Mouse (Mus musculus) midbrain, embryonic 15.5 days (tissue): ENCODE measurements around the gene Tns3. TPM values are rescaled to one million over a fixed set of nuclear protein-coding genes. Genes with fewer than 3 reads are reported as not detected.

Experiments
- ATAC-seq: fragments of 200-750 bp; cut with Nextera tagmentation; replicated peaks from 2 replicates; pipeline ENCODE4 v1.8.0; 2017; ENCODE audit warnings: moderate TSS enrichment
- H3K27ac ChIP-seq: fragments of 300-500 bp; sonication (generic); 2 replicates; pipeline ENCODE4 v1.5.1; 2015; ENCODE audit warnings: mild to moderate bottlenecking, inconsistent platforms
- H3K27me3 ChIP-seq: fragments of 300-500 bp; sonication (generic); replicated peaks from 2 replicates; pipeline ENCODE4 v1.6.1; 2015; ENCODE audit warnings: inconsistent platforms
- H3K36me3 ChIP-seq: fragments of 300-500 bp; sonication (generic); replicated peaks from 2 replicates; pipeline ENCODE4 v1.6.1; 2015; ENCODE audit warnings: inconsistent platforms
- H3K4me1 ChIP-seq: fragments of 300-500 bp; sonication (generic); 2 replicates; pipeline ENCODE4 v1.6.1; 2015; ENCODE audit warnings: inconsistent platforms
- H3K4me2 ChIP-seq: fragments of 300-500 bp; sonication (generic); 2 replicates; pipeline ENCODE4 v1.6.1; 2015; ENCODE audit warnings: inconsistent platforms, mild to moderate bottlenecking, moderate library complexity
- H3K4me3 ChIP-seq: fragments of 300-500 bp; sonication (generic); 2 replicates; pipeline ENCODE4 v1.5.1; 2015; ENCODE audit warnings: mild to moderate bottlenecking, inconsistent platforms
- H3K9ac ChIP-seq: fragments of 300-500 bp; sonication (generic); 2 replicates; pipeline ENCODE4 v1.6.1; 2015; ENCODE audit warnings: mild to moderate bottlenecking, inconsistent platforms
- H3K9me3 ChIP-seq: fragments of 300-500 bp; sonication (generic); 2 replicates; pipeline ENCODE4 v1.6.1; 2016; ENCODE audit warnings: inconsistent platforms
- WGBS: fragments of 180-500 bp; shearing (Covaris S2); methylation state at CpG from one replicate; pipeline ENCODE4 v1.1.7; 2015; ENCODE audit warnings: mixed read lengths; 5-methylcytosine and 5-hydroxymethylcytosine counted together
- polyA plus RNA-seq: library from polyadenylated mRNA; unstranded; fragments of >200 nt; fragmentation: Nextera tagmentation; extraction: Ambion mirVana; gene quantifications from 2 replicates; pipeline ENCODE4 v1.2.1, GENCODE M21; 2015

The Tns3 gene
- polyA plus RNA-seq, 1 experiment from 2014 or later = 6.1 TPM

DNA sequence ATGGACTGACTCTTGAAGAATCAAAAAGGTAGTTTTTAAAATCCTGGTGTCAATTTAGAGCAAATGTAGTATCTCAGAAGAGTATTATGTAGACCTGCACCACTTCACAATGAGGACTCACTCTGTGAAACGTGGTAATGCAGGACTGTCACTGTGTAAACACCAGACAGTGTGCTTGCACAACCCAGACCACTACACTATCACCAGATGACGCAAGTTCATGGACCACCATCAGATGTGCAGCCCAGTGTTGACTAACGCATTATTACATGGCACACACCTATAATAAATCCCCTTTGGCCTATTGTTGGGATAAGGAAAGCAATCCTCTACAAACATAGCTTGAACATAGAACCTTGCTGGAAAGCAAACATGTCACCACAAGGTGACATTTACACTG, 71.2 kb downstream of the Tns3 start:
- 84% methylated on average over 3 of the region's 3 CpGs for WGBS
- Histone ChIP-seq H3K36me3 (no peaks in the 10 kb centered on the region), H3K27ac (no peak overlapping the region), H3K4me1 (no peaks in the 10 kb centered on the region), H3K4me2 (no peak overlapping the region), H3K9me3 (no peaks in the 10 kb centered on the region), H3K4me3 (no peak overlapping the region), H3K27me3 (no peaks in the 10 kb centered on the region), H3K9ac (no peak overlapping the region)
- ATAC-seq = no peak

DNA sequence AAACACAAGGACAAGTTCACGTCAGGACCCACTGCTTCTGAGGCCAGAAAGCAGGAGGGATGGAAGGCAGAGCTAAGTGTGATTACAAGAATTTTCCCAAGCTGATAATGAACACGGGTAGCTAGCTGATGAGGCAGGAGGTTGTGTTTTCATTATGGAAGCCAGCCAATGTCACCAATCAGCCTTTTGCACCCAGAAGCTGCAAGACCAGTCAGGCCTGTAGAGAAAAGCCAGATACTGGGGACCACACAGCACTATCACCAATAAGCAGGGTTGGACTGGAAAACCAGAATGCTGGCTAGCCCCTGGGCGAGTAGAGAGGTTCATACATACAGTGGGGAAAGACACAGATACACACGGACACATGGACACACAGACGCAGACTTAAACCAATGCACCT, 73.1 kb downstream of the Tns3 start:
- Histone ChIP-seq H3K27me3 (no peaks in the 10 kb centered on the region), H3K4me2 (no peak overlapping the region), H3K4me1 (no peaks in the 10 kb centered on the region), H3K9ac (no peak overlapping the region), H3K27ac (no peak overlapping the region), H3K36me3 (no peaks in the 10 kb centered on the region), H3K4me3 (no peak overlapping the region), H3K9me3 (no peaks in the 10 kb centered on the region)
- ATAC-seq = no peak
- WGBS = 93% methylated on average over 5 of the region's 5 CpGs

DNA sequence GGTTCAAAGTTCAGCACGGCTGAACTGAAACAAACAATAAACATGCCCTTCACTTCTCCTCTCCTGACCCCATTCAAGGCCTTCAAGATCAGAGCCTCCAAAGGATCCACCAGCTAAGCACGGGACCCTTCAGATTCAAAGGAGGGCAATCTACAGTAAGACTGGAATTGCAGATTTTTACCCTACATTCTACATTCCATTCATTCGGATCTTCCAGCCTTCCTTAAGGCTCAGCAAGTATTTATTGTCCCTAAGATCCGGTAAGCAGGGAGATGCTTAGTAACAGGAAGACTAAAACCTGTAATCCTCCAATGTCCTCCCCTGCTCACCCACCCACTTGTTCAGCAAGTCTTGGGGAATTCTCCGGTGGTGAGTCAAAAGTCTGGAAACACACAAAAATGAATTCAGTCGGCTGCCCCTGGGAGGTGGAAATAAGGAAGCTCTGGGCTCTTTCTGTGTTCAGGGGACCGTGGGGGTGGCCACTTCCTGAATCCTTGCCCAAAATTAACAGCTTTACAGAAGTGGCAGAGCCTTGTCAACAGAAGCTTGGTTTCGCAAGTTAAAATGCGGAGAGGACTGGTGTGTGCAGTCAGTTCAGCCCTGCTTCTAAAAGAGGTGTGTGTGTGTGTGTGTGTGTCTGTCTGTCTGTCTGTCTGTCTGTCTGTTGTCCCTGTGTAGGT, 75.0 kb downstream of the Tns3 start:
- Histone ChIP-seq H3K9me3 (no peaks in the 10 kb centered on the region), H3K9ac (no peak overlapping the region), H3K4me1 (peaks cover 6% of the 10 kb centered on the region; the same call in 1 of the 2 replicates), H3K27ac (no peak overlapping the region), H3K4me3 (no peak overlapping the region), H3K36me3 (no peaks in the 10 kb centered on the region), H3K27me3 (no peaks in the 10 kb centered on the region), H3K4me2 (no peak overlapping the region)
- no peak for ATAC-seq
- WGBS = 69% methylated on average over 9 of the region's 9 CpGs

DNA sequence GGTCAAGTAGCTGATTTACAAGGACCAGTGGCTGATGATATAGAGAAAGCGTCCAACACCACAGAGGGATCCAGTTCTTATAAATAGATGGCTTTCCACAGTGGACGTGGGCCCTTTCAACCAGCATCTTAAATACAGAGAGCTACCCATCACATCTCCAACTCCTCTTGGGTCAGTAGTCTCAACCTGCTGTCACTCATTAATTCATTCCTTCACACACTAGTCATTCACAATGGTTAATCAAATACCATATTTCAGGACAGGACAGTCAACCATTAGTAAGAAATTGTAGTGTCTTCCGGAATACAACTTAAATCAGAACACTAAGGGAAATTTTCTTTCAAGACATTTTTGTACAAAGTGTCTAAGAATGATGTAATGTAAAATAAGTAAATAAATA, 76.4 kb downstream of the Tns3 start:
- no peaks in the 10 kb centered on the region for H3K36me3 ChIP-seq
- no peak overlapping the region for H3K9ac ChIP-seq
- no peaks in the 10 kb centered on the region for H3K27me3 ChIP-seq
- H3K4me2 ChIP-seq = no peak overlapping the region
- H3K27ac ChIP-seq = no peak overlapping the region
- ATAC-seq = no peak
- H3K9me3 ChIP-seq = no peaks in the 10 kb centered on the region
- H3K4me3 ChIP-seq = no peak overlapping the region
- H3K4me1 ChIP-seq = peaks cover 6% of the 10 kb centered on the region; the same call in 1 of the 2 replicates
- 95% methylated on average over 3 of the region's 3 CpGs for WGBS

DNA sequence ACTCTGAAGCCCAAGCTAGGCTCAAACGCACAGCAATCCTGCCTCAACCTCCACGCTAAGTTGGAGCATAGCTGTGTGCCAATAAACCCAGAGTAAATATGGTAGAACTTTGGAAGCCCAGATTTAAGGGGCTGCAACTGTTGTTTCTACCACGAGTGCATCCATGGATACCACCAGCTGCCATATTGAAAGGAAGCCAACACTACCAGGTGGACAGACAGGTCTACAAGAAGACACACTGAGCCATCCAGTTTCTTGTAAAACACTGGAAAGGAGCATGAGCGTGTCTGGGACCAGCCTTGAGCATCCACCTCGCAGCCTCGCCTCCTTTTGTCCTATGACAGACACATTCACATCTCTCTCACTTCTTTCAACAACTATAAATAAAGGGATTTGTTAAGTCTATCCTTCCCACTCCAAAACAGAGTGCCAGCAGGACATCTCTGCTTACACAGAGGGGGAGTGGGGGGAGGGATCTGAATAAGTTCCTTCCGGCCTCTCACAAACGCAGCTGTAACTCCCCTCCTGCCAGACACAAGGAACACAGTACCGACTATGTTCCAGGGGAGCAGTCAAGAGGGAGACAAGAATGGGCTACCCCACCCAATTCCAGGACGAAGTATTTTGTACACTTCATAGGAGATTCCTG, 77.2 kb downstream of the Tns3 start:
- Histone ChIP-seq H3K9me3 (no peaks in the 10 kb centered on the region), H3K4me2 (no peak overlapping the region), H3K9ac (no peak overlapping the region), H3K36me3 (no peaks in the 10 kb centered on the region), H3K4me3 (no peak overlapping the region), H3K4me1 (peaks cover 6% of the 10 kb centered on the region; the same call in 1 of the 2 replicates), H3K27ac (no peak overlapping the region), H3K27me3 (no peaks in the 10 kb centered on the region)
- 36% methylated on average over 10 of the region's 10 CpGs for WGBS
- ATAC-seq = no peak

DNA sequence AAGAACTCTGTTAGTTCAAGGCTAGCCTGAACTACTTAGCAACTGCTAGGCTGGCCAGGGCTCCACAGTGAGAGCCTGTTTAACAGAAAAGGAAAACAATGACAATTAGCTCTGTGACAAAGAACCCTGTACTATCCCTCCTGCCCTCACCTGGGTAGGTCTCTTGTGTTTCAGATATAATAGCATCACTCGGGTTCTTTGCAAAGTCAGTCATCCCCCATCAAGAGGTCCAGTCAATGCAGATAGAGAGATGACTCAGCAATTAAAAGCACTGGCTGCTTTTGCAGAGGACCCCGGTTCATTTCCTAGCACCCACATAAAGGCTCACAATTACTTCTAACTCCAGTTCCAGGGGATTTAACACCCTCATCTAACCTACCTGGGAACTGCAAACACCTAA, 78.0 kb downstream of the Tns3 start:
- Histone ChIP-seq H3K4me2 (no peak overlapping the region), H3K27ac (no peak overlapping the region), H3K4me3 (no peak overlapping the region), H3K9ac (no peak overlapping the region), H3K27me3 (no peaks in the 10 kb centered on the region), H3K4me1 (peaks cover 6% of the 10 kb centered on the region; the same call in 1 of the 2 replicates), H3K9me3 (no peaks in the 10 kb centered on the region), H3K36me3 (no peaks in the 10 kb centered on the region)
- WGBS = 78% methylated on average over 2 of the region's 2 CpGs
- ATAC-seq = no peak

DNA sequence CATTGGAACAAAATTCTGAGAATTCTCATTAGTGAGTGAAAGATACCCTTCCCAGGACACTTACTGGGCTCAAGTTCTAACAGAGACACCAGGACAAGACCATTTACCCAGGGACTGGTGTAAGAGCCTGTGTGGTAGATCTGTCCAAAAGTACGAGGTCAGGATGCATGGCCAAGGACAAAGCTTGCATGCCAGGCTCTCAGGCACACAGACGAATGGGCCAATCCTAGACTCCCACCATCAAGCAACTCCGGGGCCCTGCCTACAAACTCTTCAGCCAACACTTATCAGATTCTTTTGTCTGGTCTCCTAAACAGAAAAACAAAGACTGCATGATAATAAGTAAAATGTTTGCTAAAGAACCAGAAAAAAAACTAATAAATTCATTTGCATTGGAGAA, 78.6 kb downstream of the Tns3 start:
- Histone ChIP-seq H3K4me2 (no peak overlapping the region), H3K36me3 (no peaks in the 10 kb centered on the region), H3K27ac (no peak overlapping the region), H3K4me1 (peaks cover 6% of the 10 kb centered on the region; the same call in 1 of the 2 replicates), H3K9me3 (no peaks in the 10 kb centered on the region), H3K27me3 (no peaks in the 10 kb centered on the region), H3K9ac (no peak overlapping the region), H3K4me3 (no peak overlapping the region)
- no peak for ATAC-seq
- 66% methylated on average over 3 of the region's 3 CpGs for WGBS

DNA sequence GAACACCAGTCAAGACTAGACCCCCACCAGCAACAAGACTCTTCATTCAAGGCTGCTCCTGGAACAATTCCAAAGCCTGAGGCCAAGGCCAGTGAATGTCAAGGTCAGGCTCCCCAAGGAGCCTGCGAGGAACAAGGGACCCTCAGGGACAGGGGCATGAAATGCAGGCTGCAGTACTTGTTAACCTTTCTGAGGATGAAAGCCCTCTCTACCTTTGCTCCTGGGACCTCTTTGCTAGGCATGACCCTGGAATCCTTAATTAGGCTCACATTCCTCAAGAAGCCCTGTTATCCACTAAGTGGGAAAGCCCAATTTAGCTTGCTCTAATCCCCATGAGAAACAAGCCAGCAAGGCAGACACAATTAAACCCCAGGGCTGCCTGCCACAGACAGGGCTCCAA, 79.4 kb downstream of the Tns3 start:
- WGBS = 26% methylated on average over 1 of the region's 1 CpGs
- ATAC-seq = no peak

DNA sequence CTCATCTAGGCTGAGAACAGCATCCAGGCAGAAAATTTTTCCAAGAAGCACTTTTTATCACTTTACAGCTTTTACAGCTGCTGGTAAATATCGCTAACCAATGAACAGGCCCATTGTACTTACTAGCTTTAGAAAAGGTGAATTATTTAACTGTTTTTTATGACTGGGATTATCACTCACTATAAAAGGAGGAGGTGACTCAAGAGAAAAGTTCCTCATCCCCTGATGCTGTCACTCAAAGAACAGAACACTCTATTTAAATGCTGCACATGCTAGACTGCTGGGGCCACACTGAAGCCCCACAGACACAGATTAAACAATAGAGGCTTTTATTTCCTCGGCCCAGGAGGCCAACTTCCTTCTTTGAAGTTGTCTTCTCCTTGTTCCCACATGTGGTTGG, 80.0 kb downstream of the Tns3 start:
- WGBS = 73% methylated on average over 2 of the region's 2 CpGs
- Histone ChIP-seq H3K4me3 (no peak overlapping the region), H3K36me3 (no peaks in the 10 kb centered on the region), H3K27ac (no peak overlapping the region), H3K27me3 (no peaks in the 10 kb centered on the region), H3K4me2 (no peak overlapping the region), H3K9me3 (no peaks in the 10 kb centered on the region), H3K9ac (no peak overlapping the region), H3K4me1 (peaks cover 6% of the 10 kb centered on the region; the same call in 1 of the 2 replicates)
- ATAC-seq = no peak

More for the DNA sequence above, 79.4 kb downstream of the Tns3 start:
- Histone ChIP-seq H3K27me3 (no peaks in the 10 kb centered on the region), H3K4me1 (peaks cover 6% of the 10 kb centered on the region; the same call in 1 of the 2 replicates), H3K36me3 (no peaks in the 10 kb centered on the region), H3K27ac (no peak overlapping the region), H3K9ac (no peak overlapping the region), H3K4me3 (no peak overlapping the region), H3K4me2 (no peak overlapping the region), H3K9me3 (no peaks in the 10 kb centered on the region)

DNA sequence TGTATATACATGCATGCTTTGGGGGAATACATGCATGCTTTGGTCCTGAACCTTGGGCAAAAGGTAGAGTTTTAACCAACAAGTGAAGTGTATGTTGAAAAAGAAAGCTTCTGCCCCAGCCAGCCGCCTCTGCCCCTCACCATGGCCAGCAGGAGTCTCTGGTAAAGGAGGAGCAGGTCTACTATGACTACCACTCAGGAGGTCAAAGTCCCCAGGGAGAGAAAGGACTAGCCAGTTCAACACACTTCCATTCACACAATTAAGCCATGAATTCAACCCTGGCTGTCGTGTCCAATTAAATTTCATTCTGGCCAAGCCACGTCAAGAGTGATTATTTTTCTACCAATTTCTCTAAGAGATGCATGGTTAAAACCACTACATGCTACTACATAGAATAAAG, 81.2 kb downstream of the Tns3 start:
- no peak overlapping the region for H3K4me3 ChIP-seq
- no peak overlapping the region for H3K9ac ChIP-seq
- peaks cover 6% of the 10 kb centered on the region; the same call in 1 of the 2 replicates for H3K4me1 ChIP-seq
- H3K27me3 ChIP-seq = no peaks in the 10 kb centered on the region
- WGBS = 91% methylated on average over 3 of the region's 3 CpGs
- no peaks in the 10 kb centered on the region for H3K9me3 ChIP-seq
- H3K36me3 ChIP-seq = no peaks in the 10 kb centered on the region
- ATAC-seq = no peak
- H3K4me2 ChIP-seq = no peak overlapping the region
- no peak overlapping the region for H3K27ac ChIP-seq

DNA sequence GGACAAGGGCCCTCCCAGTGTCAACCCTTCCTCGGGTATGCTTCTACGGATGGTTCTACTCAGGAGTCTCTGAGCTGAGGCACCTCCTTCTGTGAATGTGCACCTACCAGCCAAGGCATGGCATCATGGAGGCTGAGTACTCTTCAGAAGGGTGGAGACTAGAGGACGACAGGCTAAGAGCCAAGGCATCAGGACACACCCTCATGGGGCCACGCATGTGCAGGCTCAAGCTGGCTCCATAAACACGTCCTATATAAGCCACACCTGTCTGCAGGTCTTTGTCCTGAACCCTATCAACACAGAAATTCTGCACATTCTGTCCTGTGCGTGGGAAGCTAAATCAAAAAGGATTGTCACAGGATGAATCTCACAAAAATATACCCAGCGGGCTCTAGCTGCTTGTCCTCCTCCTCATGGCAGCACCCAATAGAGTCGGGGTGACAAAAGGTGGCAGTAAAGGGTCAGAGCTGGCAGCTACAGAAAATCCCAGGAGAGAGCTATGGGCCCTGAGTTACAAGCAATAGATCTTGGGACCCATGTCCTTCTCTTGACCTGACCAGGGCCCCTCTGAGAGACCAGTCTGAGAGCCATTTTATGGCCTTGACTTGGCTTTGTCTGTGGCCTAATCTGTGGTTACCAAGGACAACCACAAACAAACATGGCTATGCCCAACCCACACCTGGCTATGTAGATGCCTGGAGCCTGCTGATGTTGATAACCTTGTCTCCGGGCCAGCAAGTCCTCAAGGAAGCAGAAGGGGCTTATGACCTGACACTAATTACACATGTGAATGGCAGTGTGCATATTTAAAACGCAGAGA, 82.0 kb downstream of the Tns3 start:
- Histone ChIP-seq H3K36me3 (no peaks in the 10 kb centered on the region), H3K4me3 (no peak overlapping the region), H3K9ac (no peak overlapping the region), H3K9me3 (no peaks in the 10 kb centered on the region), H3K27ac (no peak overlapping the region), H3K4me2 (no peak overlapping the region), H3K27me3 (no peaks in the 10 kb centered on the region), H3K4me1 (peaks cover 6% of the 10 kb centered on the region; the same call in 1 of the 2 replicates)
- 89% methylated on average over 10 of the region's 10 CpGs for WGBS
- ATAC-seq = no peak

DNA sequence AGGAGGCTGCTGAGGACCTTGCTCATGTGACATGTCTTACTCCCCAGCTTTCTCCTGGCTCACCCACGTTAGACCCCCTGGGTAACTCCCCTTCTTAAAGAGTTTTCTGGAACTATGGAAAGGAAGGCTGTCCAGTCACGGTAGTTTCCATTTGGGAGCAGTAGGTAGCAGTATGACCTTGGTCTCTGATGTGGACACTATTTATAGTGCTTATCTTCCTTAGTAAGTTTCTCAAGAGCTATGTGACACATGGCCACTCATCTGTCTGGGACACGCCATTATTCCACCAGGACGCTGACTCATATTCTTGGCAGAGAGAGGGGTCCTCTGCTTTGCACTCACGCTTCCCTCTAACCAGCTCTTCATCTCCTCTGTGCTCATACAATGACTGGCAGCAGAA, 84.5 kb downstream of the Tns3 start:
- Histone ChIP-seq H3K4me3 (no peak overlapping the region), H3K36me3 (no peaks in the 10 kb centered on the region), H3K27me3 (no peaks in the 10 kb centered on the region), H3K27ac (no peak overlapping the region), H3K4me1 (peaks cover 1% of the 10 kb centered on the region; the same call in 1 of the 2 replicates), H3K9me3 (no peaks in the 10 kb centered on the region), H3K4me2 (no peak overlapping the region), H3K9ac (no peak overlapping the region)
- no peak for ATAC-seq
- 86% methylated on average over 5 of the region's 5 CpGs for WGBS
